Mouse (Mus musculus): ENCODE results near the gene Ywhae.

The Ywhae gene

GRCm38 (mm10) chr11:75796029-75796445 lies 63.4 kb downstream of the Ywhae start, which contains the start of gene Doc2b:
TSS of gene Doc2b (minus strand) at chr11:75796049.
- DNase-seq, result peak; percentile 43 to 71

- no peak for DNase-seq
Observed at GRCm38 (mm10) chr11:75796536-75797246, 64.0 kb downstream of the Ywhae start.

GRCm38 (mm10) chr11:75801369-75801768 lies 68.7 kb downstream of the Ywhae start:
- no peak for DNase-seq

- no peak for DNase-seq
Observed at GRCm38 (mm10) chr11:75801771-75802550, 69.3 kb downstream of the Ywhae start.

- no peak for DNase-seq
Observed at GRCm38 (mm10) chr11:75807486-75807885, 74.8 kb downstream of the Ywhae start.

- no peak for DNase-seq
Observed at GRCm38 (mm10) chr11:75810526-75810925, 77.9 kb downstream of the Ywhae start.

GRCm38 (mm10) chr11:75811900-75812299 lies 79.2 kb downstream of the Ywhae start:
- DNase-seq, result peak; percentile 42 to 50

GRCm38 (mm10) chr11:75813085-75813484 lies 80.4 kb downstream of the Ywhae start:
- no peak for DNase-seq
